Mouse (Mus musculus): Measurements from ENCODE around the gene Pfkfb3.

- TF ChIP-seq TAL1 (IDR thresholded peaks at IDR 0.05; ENCODE audit: low read length): no peak
- TF ChIP-seq GATA1 (IDR thresholded peaks at IDR 0.05; ENCODE audit: low read length): no peak
Observed at GRCm38 (mm10) chr2:11447865-11448264, 106.0 kb downstream of the Pfkfb3 start.
